Mouse (Mus musculus) hindbrain, embryonic 11.5 days (tissue): ENCODE results near the gene Ralgps2. TPM values are rescaled to one million over a fixed set of nuclear protein-coding genes. Genes with fewer than 3 reads are reported as not detected.

Experiments used
- ATAC-seq: fragments of 200-750 bp; cut with Nextera tagmentation; 2 replicates; pipeline ENCODE4 v1.8.0; 2017; ENCODE audit warnings: mild to moderate bottlenecking, moderate TSS enrichment, moderate library complexity; ENCODE audit not compliant: low FRiP score
- DNase-seq: peaks from one replicate; pipeline ENCODE4 v3.0.0-alpha.2; 2015; ENCODE audit warnings: low spot score
- H3K27ac ChIP-seq: fragments of 300-500 bp; sonication (generic); 2 replicates; pipeline ENCODE4 v1.5.1; 2014; ENCODE audit warnings: mild to moderate bottlenecking, low read depth, low read length
- H3K27me3 ChIP-seq: fragments of 300-500 bp; sonication (generic); 2 replicates; pipeline ENCODE4 v1.6.1; 2014; ENCODE audit warnings: mild to moderate bottlenecking, low read length, moderate library complexity, mixed read lengths; ENCODE audit not compliant: control insufficient read depth, insufficient read depth
- H3K36me3 ChIP-seq: fragments of 300-500 bp; sonication (generic); 2 replicates; pipeline ENCODE4 v1.6.1; 2014; ENCODE audit warnings: mild to moderate bottlenecking, low read length, moderate library complexity, mixed read lengths; ENCODE audit not compliant: control insufficient read depth, insufficient read depth
- H3K4me1 ChIP-seq: fragments of 300-500 bp; sonication (generic); replicated peaks from 2 replicates; pipeline ENCODE4 v1.6.1; 2014; ENCODE audit warnings: low read length, mixed read lengths; ENCODE audit not compliant: control insufficient read depth, insufficient read depth
- H3K4me2 ChIP-seq: fragments of 300-500 bp; sonication (generic); replicated peaks from 2 replicates; pipeline ENCODE4 v1.6.1; 2014; ENCODE audit warnings: mild to moderate bottlenecking, low read depth, low read length
- H3K4me3 ChIP-seq: fragments of 300-500 bp; sonication (generic); 2 replicates; pipeline ENCODE4 v1.5.1; 2014; ENCODE audit warnings: low read depth, low read length
- H3K9ac ChIP-seq: fragments of 300-500 bp; sonication (generic); 2 replicates; pipeline ENCODE4 v1.6.1; 2014; ENCODE audit warnings: low read depth, low read length
- H3K9me3 ChIP-seq: fragments of 300-500 bp; sonication (generic); 2 replicates; pipeline ENCODE4 v1.6.1; 2016; ENCODE audit warnings: low read length; ENCODE audit not compliant: control insufficient read depth
- WGBS: fragments of 180-500 bp; shearing (Covaris S2); extraction: QIAGEN DNeasy Blood & Tissue Kit; methylation state at CpG from one replicate; pipeline ENCODE4 v1.1.7; 2014; 5-methylcytosine and 5-hydroxymethylcytosine counted together
- polyA plus RNA-seq: library from polyadenylated mRNA; unstranded; fragments of >200 nt; fragmentation: Nextera tagmentation; extraction: Ambion mirVana; gene quantifications from 2 replicates; pipeline ENCODE4 v1.2.1, GENCODE M21; 2014

Ralgps2 gene
- polyA plus RNA-seq, 1 experiment from 2014 or later = 103 TPM

DNA sequence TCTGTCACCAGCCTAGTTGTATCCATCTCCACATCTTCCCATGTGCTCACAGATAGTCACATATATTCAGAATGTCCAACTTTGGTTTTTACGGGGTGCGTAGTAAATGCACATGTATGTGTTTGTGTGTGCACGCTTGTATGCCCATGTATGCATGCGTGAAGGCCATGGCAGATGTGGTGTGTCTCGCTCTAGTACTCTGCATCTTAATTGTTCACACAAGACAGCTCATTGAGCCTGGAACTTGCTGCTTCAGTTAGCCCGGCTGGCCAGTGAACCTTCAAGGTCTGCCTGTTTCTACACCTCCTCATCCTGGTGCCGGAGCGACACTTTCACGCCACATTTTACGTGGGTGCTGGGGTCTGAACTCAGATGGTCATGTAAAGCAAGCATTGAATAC, 168.6 kb downstream of the Ralgps2 start:
- WGBS = 95% methylated on average over 10 of the region's 10 CpGs
- H3K27me3 ChIP-seq = no peaks in the 10 kb centered on the region; the same call in 1 of the 2 replicates

DNA sequence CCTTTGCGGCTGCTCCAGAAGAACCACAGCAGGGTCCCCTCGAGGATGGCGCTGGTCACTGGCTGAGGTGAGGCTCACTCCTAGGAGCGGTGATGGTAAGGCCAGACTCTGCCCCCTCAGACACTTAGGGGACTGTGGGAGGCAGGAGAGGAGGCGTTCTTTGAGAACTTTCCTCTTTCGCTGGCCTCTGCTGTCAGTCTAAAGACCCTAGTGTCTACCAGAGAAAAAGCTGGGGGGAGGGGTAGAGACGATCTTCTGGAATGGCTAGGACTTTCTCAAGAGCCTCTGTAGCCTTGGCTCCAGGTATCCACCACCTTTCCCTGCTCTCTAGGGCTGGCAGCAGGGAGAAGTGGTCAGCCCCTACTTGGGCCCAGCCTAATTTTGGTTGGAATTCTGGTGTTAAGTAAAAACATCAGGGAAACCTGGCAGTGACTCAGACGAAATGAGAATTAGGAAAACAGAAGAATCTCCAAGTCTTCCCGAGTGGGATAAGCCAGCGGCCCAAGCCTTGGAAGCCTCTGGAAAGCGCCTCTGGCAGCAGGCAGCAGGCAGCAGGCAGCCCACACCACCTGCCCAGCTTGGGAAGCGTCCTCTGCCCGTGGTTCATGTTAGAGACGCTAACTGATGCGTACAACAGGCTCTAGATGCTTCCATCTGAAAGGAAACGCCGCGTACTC, 169.7 kb downstream of the Ralgps2 start:
- H3K27me3 ChIP-seq = no peaks in the 10 kb centered on the region; the same call in 1 of the 2 replicates

More for the DNA sequence above, 168.6 kb downstream of the Ralgps2 start:
- Histone ChIP-seq H3K36me3 (no peaks in the 10 kb centered on the region), H3K9me3 (peaks cover 4% of the 10 kb centered on the region; the same call in 1 of the 2 replicates), H3K4me2 (no peak overlapping the region), H3K27ac (no peak overlapping the region), H3K9ac (no peak overlapping the region), H3K4me3 (no peak overlapping the region), H3K4me1 (no peaks in the 10 kb centered on the region)
- ATAC-seq = no peak
- no peak for DNase-seq

DNA sequence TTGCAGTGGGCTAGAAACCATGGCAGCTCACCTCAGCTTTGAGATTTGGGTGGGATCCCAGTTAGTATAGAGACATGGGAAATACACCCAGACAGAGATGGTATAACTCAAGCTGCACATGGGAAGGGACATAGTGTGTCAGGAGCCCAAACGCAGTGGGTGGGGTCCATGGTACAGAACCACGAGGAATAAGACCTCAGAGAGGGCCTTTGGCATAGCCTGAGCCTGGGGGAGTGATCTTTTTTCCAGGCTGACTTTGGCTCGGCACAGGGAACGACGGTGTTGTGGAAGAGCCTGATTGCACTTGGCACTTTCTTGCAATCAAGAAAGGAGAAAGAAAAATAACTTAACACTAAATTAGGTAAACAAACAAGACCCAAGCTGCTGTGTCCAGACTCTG, 170.3 kb downstream of the Ralgps2 start:
- Histone ChIP-seq H3K36me3 (no peaks in the 10 kb centered on the region), H3K4me3 (no peak overlapping the region), H3K27me3 (no peaks in the 10 kb centered on the region; the same call in 1 of the 2 replicates), H3K4me1 (no peaks in the 10 kb centered on the region), H3K9ac (no peak overlapping the region), H3K9me3 (peaks cover 4% of the 10 kb centered on the region), H3K27ac (no peak overlapping the region), H3K4me2 (no peak overlapping the region)
- 77% methylated on average over 5 of the region's 5 CpGs for WGBS
- ATAC-seq = no peak
- DNase-seq = no peak

More for the DNA sequence above, 169.7 kb downstream of the Ralgps2 start:
- H3K4me3 ChIP-seq = no peak overlapping the region
- H3K27ac ChIP-seq = no peak overlapping the region
- H3K36me3 ChIP-seq = no peaks in the 10 kb centered on the region
- no peak overlapping the region for H3K9ac ChIP-seq
- WGBS = 77% methylated on average over 18 of the region's 18 CpGs
- peaks cover 4% of the 10 kb centered on the region for H3K9me3 ChIP-seq
- no peak overlapping the region for H3K4me2 ChIP-seq
- H3K4me1 ChIP-seq = no peaks in the 10 kb centered on the region
- ATAC-seq (no peak), DNase-seq (no peak)

DNA sequence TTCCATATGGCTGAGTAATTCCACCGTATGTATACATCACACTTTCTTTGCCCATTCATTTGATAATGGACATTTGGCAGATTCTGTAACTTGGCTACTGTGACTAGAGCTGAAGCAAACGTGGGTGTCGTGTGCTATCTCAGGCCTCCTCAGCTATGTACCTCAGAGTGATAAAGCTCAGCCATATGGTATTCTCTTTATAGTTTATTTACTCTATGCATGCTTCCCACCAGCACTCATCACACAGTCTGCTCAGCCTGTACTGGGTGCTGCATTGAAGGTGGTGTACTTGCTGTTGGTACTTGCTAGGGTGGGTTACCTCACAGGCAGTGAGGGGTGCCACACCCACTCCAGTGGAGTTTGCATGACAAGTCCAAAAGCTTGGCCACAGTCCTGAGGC, 174.1 kb downstream of the Ralgps2 start:
- H3K9me3 ChIP-seq = peaks cover 4% of the 10 kb centered on the region
- H3K27ac ChIP-seq = no peak overlapping the region
- H3K27me3 ChIP-seq = no peaks in the 10 kb centered on the region; the same call in 1 of the 2 replicates
- no peak overlapping the region for H3K4me2 ChIP-seq
- no peaks in the 10 kb centered on the region for H3K36me3 ChIP-seq
- WGBS = 88% methylated on average over 3 of the region's 3 CpGs
- no peak for DNase-seq
- ATAC-seq = no peak
- no peak overlapping the region for H3K9ac ChIP-seq
- no peaks in the 10 kb centered on the region for H3K4me1 ChIP-seq
- H3K4me3 ChIP-seq = no peak overlapping the region

DNA sequence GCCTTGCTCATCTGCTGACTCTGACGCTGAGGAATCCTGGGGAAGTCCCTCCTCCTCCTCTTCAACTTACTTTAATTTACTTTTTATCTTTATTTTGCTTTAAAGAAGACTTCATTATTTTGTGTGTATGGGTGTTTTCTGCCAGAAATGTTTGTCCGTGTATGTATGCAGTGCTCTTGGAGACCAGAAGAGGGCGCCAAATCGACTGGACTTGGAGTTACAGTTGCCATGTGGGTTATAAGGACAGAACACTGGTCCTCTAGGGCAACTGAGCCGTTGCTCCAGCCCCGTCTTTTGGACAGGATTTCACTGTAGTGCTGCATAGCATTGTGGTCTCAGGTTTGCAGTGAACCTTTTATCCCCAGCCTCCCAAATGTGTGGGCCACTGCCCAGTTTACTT, 174.8 kb downstream of the Ralgps2 start:
- H3K27me3 ChIP-seq = no peaks in the 10 kb centered on the region; the same call in 1 of the 2 replicates
- WGBS = 77% methylated on average over 6 of the region's 6 CpGs
- no peak overlapping the region for H3K27ac ChIP-seq
- peaks cover 4% of the 10 kb centered on the region for H3K9me3 ChIP-seq
- no peak overlapping the region for H3K4me2 ChIP-seq
- no peaks in the 10 kb centered on the region for H3K4me1 ChIP-seq
- H3K9ac ChIP-seq = no peak overlapping the region
- no peak overlapping the region for H3K4me3 ChIP-seq
- ATAC-seq (no peak), DNase-seq (no peak)
- H3K36me3 ChIP-seq = no peaks in the 10 kb centered on the region

DNA sequence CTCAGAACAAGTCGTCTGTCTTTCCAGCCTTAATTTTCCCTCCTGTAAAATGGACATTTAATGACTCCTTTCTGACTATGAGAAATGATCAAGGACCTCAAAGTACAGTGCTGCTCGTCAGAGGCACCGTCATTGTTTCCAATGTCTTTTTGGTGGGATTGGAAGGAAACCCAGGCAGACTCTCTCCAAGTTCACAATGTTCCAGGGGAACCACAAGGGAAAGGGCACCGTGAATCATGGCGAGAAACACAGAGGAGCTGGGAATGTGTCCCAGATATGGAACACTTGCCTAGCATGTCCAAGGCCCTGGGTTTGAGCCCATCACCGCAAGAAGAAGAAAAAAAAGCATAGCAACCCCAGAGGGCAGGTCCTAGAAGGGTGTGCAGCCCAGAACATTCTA, 176.1 kb downstream of the Ralgps2 start:
- Histone ChIP-seq H3K27me3 (no peaks in the 10 kb centered on the region), H3K36me3 (no peaks in the 10 kb centered on the region), H3K4me3 (no peak overlapping the region), H3K27ac (no peak overlapping the region), H3K9me3 (peaks cover 4% of the 10 kb centered on the region), H3K4me2 (no peak overlapping the region), H3K4me1 (no peaks in the 10 kb centered on the region), H3K9ac (no peak overlapping the region)
- ATAC-seq (no peak), DNase-seq (no peak)
- 95% methylated on average over 6 of the region's 6 CpGs for WGBS

DNA sequence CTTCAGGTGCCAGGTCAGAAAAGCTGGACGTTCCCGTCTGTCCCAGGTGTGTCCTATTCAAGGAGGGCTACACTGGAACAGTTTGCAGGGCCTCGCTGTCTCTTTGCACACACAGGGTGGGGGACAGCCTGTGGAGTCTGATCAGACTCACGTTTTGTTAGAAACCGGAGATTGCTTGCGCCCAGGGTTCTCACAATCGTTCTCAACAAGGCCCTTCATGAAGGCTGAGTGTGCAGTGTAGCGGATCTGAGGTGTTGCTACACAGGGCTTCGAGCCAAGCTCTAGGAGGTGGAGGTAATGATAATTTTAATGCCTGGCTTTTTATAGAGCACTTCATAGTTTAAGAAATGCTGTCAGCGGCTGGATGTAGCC, 178.0 kb downstream of the Ralgps2 start:
- WGBS = 67% methylated on average over 10 of the region's 10 CpGs
- Histone ChIP-seq H3K4me3 (no peak overlapping the region), H3K4me1 (peaks cover 4% of the 10 kb centered on the region), H3K4me2 (no peak overlapping the region), H3K9me3 (peaks cover 4% of the 10 kb centered on the region), H3K36me3 (no peaks in the 10 kb centered on the region), H3K27ac (no peak overlapping the region), H3K27me3 (no peaks in the 10 kb centered on the region), H3K9ac (no peak overlapping the region)
- no peak for DNase-seq
- no peak; the same call in 1 of the 2 replicates for ATAC-seq

DNA sequence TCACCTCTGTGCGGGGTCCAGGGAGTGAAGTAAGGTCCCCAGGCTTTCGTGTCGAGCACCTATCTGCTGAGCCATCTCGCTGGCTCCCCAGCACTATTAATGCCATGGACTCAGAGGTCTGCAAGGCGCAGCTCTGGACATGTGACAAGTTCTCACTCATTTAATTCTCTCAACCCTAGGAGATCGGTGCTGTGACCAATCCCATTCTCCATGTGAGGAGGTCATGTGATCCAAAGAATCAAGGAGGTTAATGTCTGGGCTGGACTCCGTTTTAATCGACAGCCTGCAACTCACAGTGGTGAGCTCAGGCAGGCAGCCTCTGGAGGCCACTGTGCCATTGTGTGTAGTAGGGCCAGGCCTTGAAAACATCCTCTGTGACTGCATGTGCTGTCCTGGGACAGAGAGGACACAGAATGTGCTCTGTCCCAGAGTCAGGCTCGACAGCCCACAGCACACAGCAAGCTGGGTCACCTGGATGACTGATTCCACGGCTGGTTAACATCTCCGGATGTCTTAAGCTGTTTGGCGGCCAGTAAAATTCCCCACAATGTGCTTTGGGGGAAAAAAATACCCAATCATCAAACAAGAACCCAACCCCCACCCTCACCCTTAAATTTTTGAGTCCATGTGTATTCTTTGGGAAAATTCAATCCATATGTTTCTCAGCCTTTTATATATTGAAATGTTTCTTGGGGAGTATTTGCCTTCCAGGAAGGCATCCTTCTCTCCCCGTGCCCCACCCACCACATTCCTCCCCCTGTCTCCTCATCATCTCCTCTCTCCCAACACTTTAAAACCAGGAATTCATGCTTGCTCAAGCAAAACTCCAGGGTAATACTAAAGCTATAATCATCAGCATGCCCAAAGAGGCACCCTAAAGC, 178.6 kb downstream of the Ralgps2 start:
- whole genome bisulfite sequencing = 63% methylated on average over 13 of the region's 13 CpGs

More for the DNA sequence above, 178.6 kb downstream of the Ralgps2 start:
- Histone ChIP-seq H3K27me3 (no peaks in the 10 kb centered on the region), H3K9me3 (no peaks in the 10 kb centered on the region; the same call in 1 of the 2 replicates), H3K9ac (no peak overlapping the region), H3K27ac (no peak overlapping the region), H3K4me3 (no peak overlapping the region), H3K36me3 (no peaks in the 10 kb centered on the region), H3K4me2 (no peak overlapping the region), H3K4me1 (peaks cover 4% of the 10 kb centered on the region)
- ATAC-seq (peak; percentile 48; the same call in 1 of the 2 replicates), DNase-seq (no peak)
